Mouse (Mus musculus) spleen, adult 18-20 months (tissue): ENCODE data around the gene Ccdc134.

Experiments
- DNase-seq, 2 experiments: peaks; one replicate each; pipeline ENCODE4 v3.0.0; 2022; ENCODE audit warnings: mixed read lengths in 2 of 2

Ccdc134 gene

DNA sequence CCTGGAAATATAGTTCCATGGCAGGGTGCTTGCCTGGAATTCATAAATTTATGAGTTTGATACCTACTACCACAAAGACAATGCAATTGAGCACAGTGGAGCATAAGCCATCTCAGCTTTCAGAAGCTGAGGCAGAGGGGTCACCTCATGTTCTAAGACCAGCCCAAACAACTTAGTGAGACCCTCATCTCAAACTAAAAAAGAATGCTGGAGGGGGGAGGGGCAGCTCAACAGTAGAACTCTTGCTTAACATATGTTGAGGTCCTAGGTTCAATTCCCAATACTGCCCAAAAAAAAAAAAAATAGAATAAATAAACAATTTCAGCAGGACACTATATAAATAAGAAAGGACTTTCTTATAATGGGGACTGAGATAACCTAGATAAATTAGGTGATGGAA, 22.3 kb downstream of the Ccdc134 start:
- no peak for DNase-seq

GRCm38 (mm10) chr15:82151176-82151575, 23.5 kb downstream of the Ccdc134 start:
- DNase-seq, result no peak

DNA sequence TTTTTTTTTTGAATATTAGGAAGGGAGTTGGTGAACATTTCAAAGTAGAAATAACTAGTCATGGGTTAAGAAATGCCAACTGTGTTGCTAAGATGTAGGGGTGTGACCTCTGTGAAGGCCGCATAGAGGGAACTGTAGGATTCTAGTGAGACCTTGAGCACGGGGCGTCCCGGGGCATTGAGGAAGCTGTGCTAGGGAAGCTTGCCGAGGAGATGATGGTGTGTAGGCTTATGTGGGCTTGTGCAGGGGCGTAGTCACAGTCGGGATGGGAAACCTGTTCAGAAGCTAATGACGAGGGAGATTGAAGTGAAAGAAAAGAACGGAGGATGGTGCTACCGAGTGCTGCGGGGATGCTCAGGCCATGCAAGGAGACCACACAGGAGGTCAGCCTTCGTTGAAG, 24.3 kb downstream of the Ccdc134 start:
- DNase-seq, result no peak

- DNase-seq, result no peak
These were observed 24.7 kb downstream of the Ccdc134 start for GRCm38 (mm10) chr15:82152435-82152834.

- no peak for DNase-seq
These were observed 28.6 kb downstream of the Ccdc134 start for GRCm38 (mm10) chr15:82156298-82156697.

- no peak for DNase-seq
These were observed 29.2 kb downstream of the Ccdc134 start for GRCm38 (mm10) chr15:82156902-82157301.

- no peak for DNase-seq
These were observed 30.7 kb downstream of the Ccdc134 start for GRCm38 (mm10) chr15:82158243-82159035.

- DNase-seq, result no peak
These were observed 31.7 kb downstream of the Ccdc134 start for GRCm38 (mm10) chr15:82159471-82159870.

DNA sequence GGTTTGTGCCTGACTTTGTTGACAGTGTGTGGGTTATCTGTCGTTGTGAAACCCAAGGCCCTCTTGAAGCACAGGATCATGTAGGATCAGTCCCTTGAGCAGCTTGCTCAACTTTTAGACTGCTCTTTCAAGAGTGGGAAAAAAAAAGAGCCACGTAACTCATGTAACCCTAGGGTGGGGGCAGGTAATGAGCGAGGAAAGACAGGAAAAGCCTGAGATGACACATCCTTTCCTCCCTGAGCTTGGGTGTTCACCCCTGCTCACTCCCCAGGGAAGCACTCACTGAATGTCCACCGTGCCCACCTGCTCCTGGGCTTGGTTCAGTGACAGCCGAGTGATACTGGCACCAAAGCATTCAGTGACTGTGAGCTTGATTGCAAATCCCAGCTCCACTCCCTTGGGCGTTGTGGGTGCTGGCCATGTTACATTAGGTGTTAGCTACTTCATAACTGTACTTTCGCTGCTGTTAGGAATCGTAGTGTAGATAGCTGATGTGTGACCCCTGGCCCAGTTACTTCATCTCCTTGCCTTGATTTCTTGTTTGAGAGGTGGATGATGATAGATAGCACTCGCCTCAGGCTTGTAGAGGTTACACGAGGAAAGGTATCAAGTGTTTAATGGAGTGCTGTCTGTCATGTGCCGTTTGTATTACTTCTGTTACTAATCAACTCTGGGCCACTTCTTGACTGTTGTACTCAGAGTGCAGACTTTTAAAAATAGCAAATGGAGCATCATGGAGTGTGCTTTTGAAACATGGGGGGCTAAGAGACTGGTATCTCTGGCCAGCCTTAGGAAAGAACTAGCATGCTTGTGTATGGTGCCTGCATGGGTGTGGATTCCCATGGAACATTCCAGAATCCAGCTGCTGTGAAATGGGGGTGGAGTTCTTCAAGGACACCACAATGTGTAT, 33.3 kb downstream of the Ccdc134 start:
- DNase-seq, result no peak

GRCm38 (mm10) chr15:82161965-82162600, 34.4 kb downstream of the Ccdc134 start:
- DNase-seq, result no peak

DNA sequence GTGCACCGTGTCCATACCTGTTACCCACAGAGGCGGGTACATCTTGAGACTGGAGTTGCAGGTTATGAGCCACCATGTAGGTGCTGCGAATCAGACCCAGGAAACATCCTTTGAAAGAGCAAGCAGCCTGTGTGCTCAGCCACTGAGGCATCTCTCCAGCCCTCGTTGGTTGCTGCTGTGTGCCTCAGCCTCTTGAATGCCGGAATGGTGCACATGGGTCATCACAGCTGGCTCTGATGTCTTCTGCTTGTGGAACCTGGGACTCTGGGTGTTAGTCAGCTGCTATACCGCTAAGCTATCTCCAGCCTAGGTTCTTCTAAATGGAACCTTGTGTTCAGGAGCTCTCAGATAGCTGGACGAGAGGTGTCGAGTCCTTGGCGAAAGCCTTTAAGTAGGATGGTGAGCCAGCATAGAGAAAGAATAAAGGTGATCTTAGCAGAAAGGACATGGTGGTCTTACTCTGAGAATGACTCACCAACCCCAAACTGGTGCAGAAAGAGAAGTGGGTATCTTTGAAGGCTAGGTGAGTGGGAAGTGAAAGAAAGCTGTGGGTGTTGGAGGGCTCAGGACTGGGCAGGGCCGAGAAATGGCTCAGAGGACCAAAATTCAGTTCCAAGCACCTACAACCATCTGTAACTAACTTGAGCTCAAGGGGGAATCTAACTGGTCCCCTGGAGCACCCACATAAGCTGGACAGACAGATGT, 35.8 kb downstream of the Ccdc134 start:
- peak in 1 of 2 experiments; percentile 32 for DNase-seq

- DNase-seq, result peak in 1 of 2 experiments; percentile 38
These were observed 36.3 kb downstream of the Ccdc134 start for GRCm38 (mm10) chr15:82164061-82164399.

GRCm38 (mm10) chr15:82164496-82164895, 36.8 kb downstream of the Ccdc134 start:
- no peak for DNase-seq

- DNase-seq, result peak; percentile 80 to 89
These were observed 37.9 kb downstream of the Ccdc134 start for GRCm38 (mm10) chr15:82165332-82166239.

DNA sequence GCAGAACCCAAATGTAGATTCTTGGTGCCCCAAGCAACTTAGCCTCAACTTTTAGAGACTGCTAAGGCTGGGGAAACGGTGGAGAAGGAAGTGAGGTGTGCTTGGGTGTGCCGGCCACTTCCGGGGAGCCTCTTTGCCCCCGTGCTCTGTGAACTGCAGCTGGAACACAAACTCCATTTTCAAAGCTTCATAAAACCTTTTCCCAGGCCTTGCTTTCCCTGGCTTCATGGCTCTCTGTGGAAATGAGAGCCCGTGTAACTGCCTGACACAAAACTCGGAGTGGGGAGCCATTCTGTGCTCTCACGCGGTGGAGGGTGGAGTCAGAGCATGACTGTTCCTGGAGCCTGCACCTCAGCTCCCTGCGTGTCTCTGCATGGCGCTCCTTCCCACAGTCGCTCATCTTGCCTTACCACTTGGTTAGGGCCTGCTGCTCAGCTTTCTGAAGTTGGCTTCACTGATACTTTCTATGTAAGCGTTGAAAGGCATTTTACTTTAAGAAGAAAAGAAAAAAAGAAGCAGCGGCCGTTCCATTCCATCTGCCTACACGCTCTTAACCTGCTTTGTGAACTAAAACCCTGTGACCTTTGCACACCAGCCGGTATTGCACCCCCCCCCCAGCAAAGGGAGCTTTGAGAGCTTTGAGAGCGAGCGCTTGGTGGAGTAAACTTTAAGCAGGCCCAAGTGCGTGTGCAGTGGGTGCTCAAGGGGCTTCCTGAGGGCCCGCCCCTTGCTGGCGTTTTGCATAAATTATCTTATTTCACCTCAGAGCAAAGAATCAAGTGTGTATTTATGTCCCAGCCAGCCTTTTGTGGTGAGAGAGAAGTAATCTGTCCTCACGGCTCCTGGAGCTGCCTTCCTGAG, 38.7 kb downstream of the Ccdc134 start:
- peak; percentile 53 to 60 for DNase-seq

GRCm38 (mm10) chr15:82167201-82168168, 39.8 kb downstream of the Ccdc134 start:
- DNase-seq, result no peak

DNA sequence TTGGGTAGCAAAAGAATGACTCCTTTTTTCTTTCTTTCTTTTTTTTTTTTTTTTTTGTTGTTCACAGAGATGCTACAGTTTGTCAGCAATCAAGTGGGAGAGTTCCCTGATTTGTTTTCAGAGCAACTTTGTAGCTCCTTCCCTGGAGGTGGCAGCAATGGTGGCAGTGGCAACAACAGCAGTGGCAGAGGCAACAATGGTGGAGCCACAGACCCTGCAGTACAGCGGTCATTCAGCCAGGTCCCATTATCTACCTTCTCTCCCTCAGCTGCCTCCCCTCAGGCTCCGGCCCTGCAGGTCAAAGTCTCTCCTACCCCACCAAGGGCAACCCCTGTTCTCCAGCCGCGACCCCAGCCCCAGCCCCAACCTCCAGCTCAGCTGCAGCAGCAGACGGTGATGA, 41.9 kb downstream of the Ccdc134 start:
- DNase-seq, result no peak

DNA sequence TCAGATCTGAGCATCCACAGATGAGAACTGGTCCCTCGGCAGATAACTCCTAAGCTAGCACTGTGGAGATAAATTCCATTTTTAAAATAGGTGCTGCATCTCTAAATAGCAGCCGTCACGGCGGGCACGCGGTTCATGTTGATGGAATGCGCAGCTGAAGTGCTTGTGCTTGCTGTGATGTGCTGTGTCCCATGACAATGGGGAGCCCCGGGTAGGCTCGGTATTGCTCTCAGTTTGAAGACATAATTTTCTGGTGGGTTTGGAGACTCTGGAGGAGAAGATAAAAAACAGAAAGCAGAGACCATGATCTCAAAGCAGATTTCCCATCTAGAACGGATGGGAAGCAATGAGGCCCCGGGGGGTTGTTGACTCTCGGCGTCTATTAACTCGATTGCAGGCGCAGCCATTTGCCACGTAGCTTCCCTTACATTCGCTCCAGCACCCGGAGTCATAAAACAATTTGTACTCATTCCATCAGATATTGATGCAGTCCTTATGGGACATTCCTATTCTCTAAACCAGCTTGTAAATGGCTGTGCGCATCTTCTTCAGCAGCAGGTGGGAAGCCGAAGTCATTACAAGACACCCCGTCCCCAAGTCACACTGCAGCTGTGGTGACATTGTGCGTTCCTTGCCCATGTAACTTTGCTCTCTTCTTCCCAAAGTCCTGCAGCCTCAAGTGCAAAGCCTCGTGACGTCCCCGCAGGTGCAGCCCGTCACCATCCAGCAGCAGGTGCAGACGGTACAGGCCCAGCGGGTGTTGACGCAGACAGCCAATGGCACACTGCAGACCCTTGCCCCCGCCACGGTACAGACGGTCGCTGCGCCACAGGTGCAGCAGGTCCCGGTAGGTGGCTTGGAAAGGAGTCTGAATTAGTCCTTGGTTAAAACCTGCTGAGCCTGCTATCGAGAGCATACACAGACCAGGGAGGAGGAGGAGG, 43.0 kb downstream of the Ccdc134 start:
- DNase-seq, result no peak
